Mouse (Mus musculus): ENCODE data around the gene Nme4.

The Nme4 gene

DNA sequence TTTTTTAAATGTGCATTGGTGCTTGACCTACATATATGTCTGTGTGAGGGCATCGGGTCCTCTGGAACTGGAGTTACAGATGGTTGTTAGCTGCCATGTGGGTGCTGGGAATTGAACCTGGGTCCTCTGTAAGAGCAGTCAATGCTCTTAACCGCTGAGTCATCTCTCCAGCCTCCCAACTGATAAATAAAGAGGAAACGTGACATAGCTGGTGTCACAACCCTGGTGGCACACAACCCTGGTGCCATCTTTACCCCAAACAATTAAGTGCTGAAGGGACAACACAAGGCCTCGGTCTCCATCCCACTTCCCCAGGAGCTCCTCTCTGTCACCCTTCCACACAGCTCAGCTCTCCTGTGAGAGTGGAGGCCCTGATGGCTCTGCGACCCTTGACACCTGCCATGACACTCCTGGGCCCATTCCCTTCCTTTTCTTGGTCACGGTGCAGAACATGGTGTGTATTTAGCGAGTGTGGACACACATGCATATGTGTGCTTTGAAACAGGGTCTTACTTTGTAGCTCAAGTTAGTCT lies 28.8 kb downstream of the Nme4 start:
- no peak for DNase-seq (ENCODE audit: low read depth)

DNA sequence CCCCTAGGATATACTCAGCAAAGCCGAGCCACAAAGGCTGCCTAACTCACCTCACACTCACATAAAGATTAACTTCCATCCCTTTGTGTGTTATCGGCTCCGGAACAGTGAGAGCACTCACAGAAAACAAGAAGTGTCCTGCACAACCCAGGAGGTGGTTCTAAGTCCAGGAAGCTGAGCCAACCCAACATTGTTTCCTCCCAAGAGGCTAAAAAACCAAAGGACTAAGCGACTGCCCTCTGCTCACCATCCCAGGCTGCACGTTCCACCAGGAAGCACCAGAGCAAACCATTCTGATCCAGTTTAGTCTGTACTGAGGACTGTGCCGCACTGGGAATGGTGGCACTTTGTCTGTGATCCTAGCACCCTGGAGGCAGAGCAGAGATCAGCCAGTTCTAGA lies 30.5 kb downstream of the Nme4 start:
- no peak for DNase-seq (ENCODE audit: low read depth)

DNA sequence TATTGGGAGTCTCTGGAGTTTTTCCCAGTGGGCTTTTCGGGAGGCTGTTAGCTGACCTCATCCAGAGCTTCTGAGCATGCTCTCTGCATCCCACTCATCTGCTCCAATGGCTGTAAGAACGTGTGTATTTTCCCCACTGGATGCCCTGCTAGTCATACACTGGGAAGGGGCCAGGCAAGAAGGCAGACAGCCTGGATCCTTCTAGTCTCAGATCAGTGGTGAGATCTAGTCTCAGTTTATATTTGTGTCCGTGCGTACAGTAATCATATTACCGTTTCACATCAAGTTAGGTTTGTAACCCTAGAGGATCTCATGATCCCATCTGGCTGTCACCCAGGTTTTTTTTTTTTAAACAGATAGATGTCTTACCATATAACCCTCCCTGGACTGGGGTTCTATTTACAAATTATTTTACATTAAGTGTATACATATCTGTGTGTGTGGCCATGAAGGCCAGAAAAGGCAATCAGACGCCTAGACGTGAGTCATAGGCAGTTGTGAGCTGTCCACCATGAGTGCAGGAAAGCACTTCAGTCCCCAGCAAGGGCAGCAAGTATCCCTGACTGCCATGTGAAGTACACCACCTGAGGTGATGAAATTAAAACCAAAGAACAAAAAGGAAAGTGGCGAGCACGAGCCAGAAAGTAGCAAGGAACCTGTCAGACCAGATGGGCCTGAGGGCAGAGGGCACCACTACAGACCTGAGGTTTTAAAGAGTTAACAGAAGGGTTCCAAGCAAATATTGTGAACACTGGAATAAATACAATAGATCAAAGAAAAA lies 37.4 kb downstream of the Nme4 start:
- no peak for DNase-seq (ENCODE audit: low read depth)

DNA sequence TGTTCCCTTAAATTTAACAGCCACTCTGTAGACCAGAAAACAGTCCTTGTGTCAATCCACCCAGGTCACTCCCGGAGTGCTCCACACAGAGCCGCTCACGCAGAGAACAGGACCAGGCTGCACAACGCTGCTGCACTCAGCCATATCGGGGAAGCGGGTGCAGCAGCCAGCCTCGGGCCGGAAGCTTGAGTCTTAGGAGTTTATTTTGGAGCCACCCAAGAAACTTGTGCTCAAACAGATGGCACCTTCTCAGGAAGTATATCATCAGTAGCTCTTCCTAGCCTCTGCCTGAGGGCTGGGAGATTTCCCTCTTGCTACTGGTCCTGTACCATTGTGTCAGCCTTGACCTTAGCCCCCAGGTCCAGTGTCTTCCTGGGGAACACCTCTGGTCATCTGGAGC lies 38.1 kb downstream of the Nme4 start:
- no peak for DNase-seq (ENCODE audit: low read depth)

DNA sequence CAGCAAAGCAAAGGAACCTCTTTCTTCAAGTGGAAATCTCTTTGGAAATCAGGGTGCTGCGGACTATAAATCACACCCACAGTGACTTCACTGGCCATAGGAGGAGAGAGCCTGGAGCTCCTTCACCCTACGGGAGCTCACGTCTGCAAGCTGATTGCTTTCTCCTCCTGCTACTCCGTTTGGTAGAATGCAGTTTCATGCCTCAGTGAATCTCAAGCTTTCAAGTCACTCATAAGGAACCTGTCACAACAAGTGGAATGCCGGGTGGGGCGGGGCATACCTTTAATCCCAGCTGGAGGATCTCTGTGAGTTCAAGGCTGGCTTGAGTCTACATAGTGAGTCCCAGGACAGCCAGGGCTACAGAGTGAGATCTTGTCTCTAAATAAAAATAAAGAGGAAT lies 40.2 kb downstream of the Nme4 start:
- no peak for DNase-seq (ENCODE audit: low read depth)

DNA sequence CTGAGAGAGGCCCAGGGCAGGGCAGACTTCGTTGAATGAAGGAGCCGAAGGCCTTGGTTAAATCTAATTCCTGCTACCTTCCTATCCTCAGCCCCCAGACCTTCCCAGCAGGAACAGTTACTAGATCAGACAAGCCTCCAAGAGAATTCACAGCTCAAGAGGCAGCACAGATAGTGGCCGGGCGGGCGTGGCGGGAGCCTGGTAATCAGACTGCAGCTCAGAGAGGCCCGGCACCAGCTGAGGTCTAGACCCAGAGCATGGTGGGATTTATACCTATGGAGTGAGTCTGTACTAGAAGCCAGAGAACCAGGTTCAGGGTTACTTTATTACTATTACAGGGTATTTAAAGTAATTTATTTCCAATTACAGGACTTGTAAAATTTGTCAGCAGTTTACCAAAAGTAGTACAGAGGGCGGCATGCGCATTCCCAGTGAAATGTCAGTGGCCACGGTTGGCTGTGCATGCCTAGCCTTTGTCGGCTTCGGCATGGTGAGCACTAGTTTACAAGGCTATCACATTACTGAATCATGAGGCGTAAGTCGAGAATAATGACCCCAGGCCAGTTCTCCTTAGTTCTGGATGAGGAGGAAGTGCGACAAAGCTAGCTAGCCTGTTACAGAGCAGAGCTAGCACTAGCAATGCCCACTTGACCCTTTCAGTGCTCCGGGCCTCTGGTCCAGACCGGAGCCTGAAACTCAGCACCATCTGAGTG lies 41.1 kb downstream of the Nme4 start:
- no peak for DNase-seq (ENCODE audit: low read depth)

DNA sequence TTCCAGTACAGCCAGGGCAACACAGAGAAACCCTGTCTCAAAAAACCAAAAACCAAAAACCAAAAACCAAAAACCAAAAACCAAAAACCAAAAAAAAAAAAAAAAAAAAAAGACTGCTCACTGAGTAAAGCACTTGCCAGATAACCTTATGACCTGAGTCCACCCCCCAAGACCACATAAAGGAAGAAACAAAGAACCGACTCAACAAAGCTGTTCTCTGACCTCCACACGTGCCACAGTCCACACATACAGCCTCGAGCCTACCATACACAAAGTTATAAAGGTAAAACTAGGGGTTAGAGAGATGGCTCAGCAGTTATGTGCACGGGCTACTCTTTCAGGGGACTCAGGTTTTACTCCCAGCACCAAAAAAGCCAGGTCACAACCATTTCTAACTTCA lies 42.7 kb downstream of the Nme4 start:
- DNase-seq (ENCODE audit: low read depth): no peak

DNA sequence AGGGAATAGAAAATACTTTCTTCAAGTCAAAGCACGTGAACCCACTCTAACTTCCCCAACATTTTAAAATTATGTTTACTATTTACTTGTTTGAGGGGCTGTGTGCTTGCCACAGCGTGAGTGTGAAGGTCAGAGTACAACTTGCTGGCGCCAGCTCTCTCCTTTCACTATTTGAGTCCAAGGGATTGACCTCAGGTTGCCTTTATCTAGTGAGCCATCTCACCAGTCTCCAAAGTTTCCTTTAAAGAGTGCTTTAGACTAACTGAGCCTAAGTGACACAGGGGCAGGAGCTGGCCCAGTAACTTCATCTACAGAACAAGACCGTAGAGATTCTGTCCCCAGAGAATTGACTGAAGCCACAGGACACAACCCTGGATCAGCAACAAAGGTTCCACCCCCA lies 43.3 kb downstream of the Nme4 start:
- no peak for DNase-seq (ENCODE audit: low read depth)

DNA sequence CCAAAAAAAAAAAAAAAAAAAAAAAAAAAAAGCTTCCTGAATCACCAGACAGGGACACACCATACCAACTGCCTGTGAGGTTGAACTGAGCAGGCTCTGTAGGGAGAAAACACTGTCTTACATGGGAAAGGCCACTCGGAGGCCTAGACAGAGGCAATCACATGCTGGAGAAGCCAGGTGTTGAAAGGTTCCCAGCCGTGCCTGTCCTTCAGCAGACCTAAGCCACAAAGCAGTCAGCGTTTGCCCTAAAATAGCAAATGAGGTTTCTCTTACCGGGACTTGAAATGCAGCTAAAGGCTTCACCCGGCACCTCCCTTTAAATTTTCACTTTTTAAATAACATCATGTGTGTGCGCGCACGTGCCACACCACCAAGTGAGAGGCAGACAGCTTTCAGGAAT lies 47.3 kb downstream of the Nme4 start:
- DNase-seq (ENCODE audit: low read depth): no peak

DNA sequence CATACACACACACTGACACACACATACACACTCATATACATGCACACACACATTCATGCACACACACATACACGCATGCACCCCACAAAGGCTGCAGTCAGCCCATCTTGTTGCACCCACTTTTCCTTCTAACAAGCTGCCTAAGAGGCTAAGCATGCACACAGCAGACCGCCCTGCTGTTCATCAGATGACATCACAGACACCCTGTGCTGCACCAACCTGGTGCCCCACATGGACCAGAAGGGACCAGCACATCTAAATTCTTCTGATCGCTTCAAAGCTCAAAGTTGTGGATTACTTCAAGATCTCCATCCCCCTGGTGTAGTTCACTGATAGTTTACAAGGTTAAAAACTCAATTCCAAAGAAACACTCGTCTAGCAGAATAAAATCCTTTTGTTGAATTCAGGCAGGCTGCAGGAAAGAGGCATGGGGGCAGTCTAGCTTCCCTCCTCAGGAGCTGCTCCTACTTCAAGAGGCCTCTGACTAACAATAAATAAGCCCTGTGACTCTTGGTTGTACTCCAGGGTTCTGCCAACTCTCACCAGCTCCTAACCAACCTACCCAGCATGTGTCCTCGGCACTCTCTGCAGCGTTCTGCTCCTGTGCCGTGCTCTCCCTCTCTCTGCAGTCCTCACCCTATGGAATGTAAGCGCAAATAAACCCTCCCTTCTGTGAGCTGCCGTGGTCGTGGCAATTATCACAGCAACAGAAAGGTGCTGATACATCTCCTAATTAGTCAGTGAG lies 49.0 kb downstream of the Nme4 start:
- DNase-seq (ENCODE audit: low read depth): no peak

DNA sequence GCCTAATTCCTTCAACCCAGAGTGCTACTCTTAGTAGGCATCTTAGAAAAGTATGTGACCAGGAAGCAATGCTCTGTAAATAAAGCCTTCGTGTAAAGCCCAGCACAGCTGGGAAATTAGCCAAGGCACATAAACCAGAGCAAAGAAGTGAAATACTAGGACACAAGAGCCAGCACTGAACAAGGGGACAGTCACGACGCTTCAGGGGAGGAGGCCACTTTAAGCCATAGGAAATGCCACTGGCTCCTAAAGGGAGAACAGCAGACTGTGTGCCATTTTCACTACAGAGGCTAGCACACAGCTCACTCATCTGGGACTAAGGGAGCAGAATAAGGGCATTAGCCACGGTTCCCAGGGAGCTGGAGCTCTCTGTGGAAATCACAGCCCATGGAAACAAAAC lies 50.1 kb downstream of the Nme4 start:
- no peak for DNase-seq (ENCODE audit: low read depth)

DNA sequence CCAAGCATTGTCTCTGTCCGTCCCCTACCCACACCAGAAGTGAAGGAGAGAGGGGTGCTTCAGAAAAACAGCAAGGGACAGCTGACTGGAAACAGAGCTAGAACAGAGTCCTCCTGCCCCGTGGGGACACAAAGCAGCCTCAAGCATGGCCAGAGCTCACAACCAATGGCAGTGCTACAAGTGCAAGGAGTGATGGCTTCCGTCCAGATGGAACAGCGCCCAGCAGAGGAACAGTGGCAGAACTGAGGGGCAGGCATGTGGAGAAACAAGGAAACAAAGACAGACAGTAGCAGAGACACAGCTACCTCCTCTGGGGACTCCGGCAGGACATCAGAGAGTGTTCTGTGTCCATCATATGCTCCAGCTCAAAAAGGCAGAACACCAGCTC lies 52.2 kb downstream of the Nme4 start:
- no peak for DNase-seq (ENCODE audit: low read depth)

DNA sequence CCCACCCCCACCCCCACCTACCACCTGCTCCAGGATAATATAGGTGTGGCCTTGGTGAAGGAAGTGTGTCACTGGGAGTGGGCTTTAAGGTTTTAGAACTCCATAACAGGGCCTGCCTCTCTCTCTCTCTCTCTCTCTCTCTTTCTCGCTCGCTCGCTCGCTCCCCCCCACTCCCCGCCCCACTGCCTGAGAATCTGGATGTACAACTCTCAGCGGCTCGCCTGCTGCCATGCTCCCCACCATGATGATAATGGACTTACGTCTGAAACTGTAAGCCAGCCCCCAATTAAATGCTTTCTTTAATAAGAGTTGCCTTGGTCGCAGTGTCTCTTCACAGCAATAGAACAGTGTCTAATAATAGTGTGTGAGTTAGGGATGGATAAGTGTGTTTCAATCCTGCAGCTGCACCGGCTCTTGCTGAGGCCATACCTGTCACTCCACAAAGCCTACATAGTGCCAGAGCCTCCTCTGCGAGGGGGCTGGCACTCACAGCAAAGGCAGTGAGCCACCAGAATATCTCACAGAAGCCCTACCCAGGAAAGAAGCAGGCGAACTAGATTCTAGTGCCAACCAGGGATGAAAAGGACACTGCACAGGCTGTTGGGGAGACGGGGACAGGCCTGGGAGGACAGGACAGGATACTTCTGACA lies 52.7 kb downstream of the Nme4 start:
- no peak for DNase-seq (ENCODE audit: low read depth)
